Mouse (Mus musculus): Measurements from ENCODE around the gene Plekhg5. TPM values are rescaled to one million over a fixed set of nuclear protein-coding genes. Genes with fewer than 3 reads are reported as not detected.

Gene Plekhg5
- polyA plus RNA-seq, 1 experiment: 22.2 TPM

DNA sequence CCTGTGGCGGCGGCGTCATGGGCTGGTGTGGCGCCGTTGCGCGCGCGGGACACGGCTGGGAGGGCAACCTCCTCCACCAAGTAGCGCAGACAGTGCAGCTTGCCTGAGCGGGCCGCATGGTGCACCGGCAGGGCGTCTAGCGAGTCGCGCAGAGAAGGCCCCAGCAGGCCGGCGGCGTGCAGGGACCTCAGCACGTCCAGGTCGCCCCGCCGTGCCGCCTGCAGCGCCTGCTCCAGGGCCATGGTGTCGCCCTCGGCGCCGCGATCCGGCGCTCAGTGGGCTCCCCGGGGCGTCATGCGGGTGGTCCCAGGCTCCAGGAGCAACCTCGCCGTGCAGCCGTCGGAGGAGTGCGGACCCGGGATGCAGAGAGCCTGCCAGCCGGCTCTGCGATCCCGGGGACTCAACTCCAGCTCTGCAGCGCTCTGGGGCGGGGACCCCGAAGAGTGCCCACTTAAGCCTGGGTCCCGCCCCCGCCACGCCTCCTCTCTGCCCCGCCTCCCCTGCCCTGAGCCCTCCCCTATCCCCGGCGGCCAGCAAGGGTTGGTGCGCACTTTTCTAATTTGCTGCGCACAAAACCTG, 79.8 kb downstream of the Plekhg5 start, which contains the start of gene Espn:
Espn (minus strand) TSS at position 406 of the 579 bp plus-strand sequence.
- 3% methylated on average over 57 of the region's 57 CpGs for WGBS
- H3K4me1 ChIP-seq (ENCODE audit: control insufficient read depth, insufficient read depth, low read length): peaks cover 5% of the 10 kb centered on the region
- DNase-seq: peak; percentile 54
- peak within 1 kb of the TSS; percentile 45 for H3K4me3 ChIP-seq (ENCODE audit: insufficient read depth, low read depth, low read length)
- no peaks in the 10 kb centered on the region for H3K27me3 ChIP-seq (replicated peaks; ENCODE audit: control insufficient read depth, insufficient read depth, low read length)
- TF ChIP-seq POLR2A (IDR thresholded peaks at IDR 0.05; ENCODE audit: low read depth, low read length) (no peak), CTCF (conservative IDR thresholded peaks at IDR 0.05; ENCODE audit: insufficient read depth, insufficient read length, low read depth, low read length) (no peak)
- no peak within 1 kb of the TSS for H3K27ac ChIP-seq (ENCODE audit: insufficient read depth, low read depth, low read length)
- no peaks in the 10 kb centered on the region for H3K36me3 ChIP-seq (ENCODE audit: control insufficient read depth, insufficient read depth, low read length)

GRCm38 (mm10) chr4:152153771-152154177, 81.5 kb downstream of the Plekhg5 start:
- WGBS: 2% methylated on average over 23 of the region's 23 CpGs
- Histone ChIP-seq H3K36me3 (ENCODE audit: control insufficient read depth, insufficient read depth, low read length) (no peaks in the 10 kb centered on the region), H3K27ac (ENCODE audit: insufficient read depth, low read depth, low read length) (no peak overlapping the region), H3K4me1 (ENCODE audit: control insufficient read depth, insufficient read depth, low read length) (peaks cover 5% of the 10 kb centered on the region), H3K27me3 (replicated peaks; ENCODE audit: control insufficient read depth, insufficient read depth, low read length) (no peaks in the 10 kb centered on the region), H3K4me3 (ENCODE audit: insufficient read depth, low read depth, low read length) (peak overlapping the region; percentile 39; the same call in 1 of the 2 replicates)
- DNase-seq: peak; percentile 84
- TF ChIP-seq POLR2A (IDR thresholded peaks at IDR 0.05; ENCODE audit: low read depth, low read length) (no peak), CTCF (conservative IDR thresholded peaks at IDR 0.05; ENCODE audit: insufficient read depth, insufficient read length, low read depth, low read length) (peak; percentile 88)

- DNase-seq: no peak
- WGBS: 58% methylated on average over 4 of the region's 4 CpGs
- Histone ChIP-seq H3K4me1 (ENCODE audit: control insufficient read depth, insufficient read depth, low read length) (peaks cover 11% of the 10 kb centered on the region), H3K36me3 (ENCODE audit: control insufficient read depth, insufficient read depth, low read length) (no peaks in the 10 kb centered on the region), H3K4me3 (ENCODE audit: insufficient read depth, low read depth, low read length) (no peak overlapping the region), H3K27ac (ENCODE audit: insufficient read depth, low read depth, low read length) (no peak overlapping the region), H3K27me3 (replicated peaks; ENCODE audit: control insufficient read depth, insufficient read depth, low read length) (no peaks in the 10 kb centered on the region)
- TF ChIP-seq CTCF (conservative IDR thresholded peaks at IDR 0.05; ENCODE audit: insufficient read depth, insufficient read length, low read depth, low read length): no peak
- no peak for TF ChIP-seq POLR2A (IDR thresholded peaks at IDR 0.05; ENCODE audit: low read depth, low read length)
Measured at GRCm38 (mm10) chr4:152155019-152155418, 82.7 kb downstream of the Plekhg5 start.

DNA sequence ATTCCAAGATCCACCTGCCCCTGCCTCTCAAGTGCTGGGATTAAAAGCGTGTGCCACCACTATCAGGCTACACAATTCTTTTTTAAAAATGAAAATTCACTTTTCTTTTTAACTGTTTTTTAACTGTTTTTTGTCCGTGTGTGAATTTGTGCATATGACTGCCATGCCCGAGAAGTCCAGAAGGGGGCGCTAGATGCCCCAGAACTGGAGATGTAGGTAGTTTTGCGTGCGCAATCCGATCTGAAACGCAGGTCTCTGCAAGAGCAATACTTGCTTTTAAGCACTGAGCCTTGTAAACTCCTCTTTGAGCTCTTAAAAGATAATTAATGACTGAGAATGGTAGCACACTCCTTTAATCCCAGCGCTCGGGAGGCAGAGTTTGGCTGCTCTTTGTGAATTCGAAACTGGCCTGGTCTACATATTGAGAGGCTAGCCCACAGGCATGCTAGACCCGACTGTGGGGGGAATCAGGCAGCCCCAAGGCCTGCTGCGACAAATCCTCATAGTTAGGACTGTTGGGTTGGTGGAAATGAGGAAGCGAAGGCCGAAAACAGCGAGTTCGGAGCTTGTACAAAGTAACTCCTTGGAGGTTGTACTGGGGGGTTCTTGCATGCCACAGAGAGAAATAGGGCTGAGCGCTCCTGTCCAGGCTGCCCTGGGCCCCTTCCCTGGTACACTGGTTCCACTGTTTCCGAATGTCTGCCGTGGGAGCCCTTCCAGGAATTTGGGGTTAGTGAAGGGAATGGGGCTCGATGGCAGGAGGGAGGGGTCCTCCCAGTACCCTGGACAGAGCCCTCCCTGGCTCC, 85.7 kb downstream of the Plekhg5 start:
- peak; percentile 53 for DNase-seq
- TF ChIP-seq CTCF (conservative IDR thresholded peaks at IDR 0.05; ENCODE audit: insufficient read depth, insufficient read length, low read depth, low read length): peak; percentile 62
- no peak for TF ChIP-seq POLR2A (IDR thresholded peaks at IDR 0.05; ENCODE audit: low read depth, low read length)
- peaks cover 23% of the 10 kb centered on the region for H3K4me1 ChIP-seq (ENCODE audit: control insufficient read depth, insufficient read depth, low read length)
- H3K4me3 ChIP-seq (ENCODE audit: insufficient read depth, low read depth, low read length): no peak overlapping the region
- H3K36me3 ChIP-seq (ENCODE audit: control insufficient read depth, insufficient read depth, low read length): no peaks in the 10 kb centered on the region
- no peaks in the 10 kb centered on the region for H3K27me3 ChIP-seq (replicated peaks; ENCODE audit: control insufficient read depth, insufficient read depth, low read length)
- 21% methylated on average over 21 of the region's 21 CpGs for WGBS
- H3K27ac ChIP-seq (ENCODE audit: insufficient read depth, low read depth, low read length): no peak overlapping the region

DNA sequence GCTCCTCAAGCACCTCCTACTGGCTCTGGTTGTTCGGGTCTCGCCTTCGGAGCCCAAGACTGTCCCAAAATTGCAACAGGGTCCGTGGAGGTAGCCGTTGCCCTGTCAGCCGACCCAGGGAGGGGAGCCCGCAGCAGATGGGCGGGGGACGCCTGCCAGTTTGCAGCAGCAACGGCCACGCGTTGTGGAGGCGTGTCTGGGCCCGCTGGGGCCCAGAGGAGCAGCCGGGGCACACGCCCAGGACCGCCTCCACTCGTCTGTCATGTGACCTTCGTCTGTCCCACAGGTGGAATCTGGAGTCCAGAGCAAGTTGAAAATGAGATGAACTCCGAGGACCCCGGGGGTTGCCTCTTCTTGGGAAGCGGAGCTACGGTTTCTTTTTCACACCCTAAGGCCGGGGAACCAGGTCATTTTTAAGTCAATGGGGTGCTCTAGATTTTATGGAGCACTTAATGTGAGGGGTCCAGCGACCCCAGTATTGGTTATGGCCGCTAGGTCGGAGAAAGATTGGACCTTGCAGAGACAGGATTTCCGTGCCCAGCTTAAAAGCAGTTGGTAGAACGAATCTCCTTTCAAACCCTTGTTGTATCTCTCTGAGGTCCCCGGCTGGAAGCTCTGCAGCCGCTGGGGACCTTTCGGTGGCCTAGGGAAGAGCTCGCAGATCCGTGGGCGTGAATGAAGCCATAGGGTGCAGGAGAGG, 86.4 kb downstream of the Plekhg5 start, which contains the start of gene Hes2:
Hes2 (plus strand) TSS at position 283 of the 700 bp plus-strand sequence.
- DNase-seq: peak; percentile 63
- no peak for TF ChIP-seq POLR2A (IDR thresholded peaks at IDR 0.05; ENCODE audit: low read depth, low read length)
- Histone ChIP-seq H3K4me1 (ENCODE audit: control insufficient read depth, insufficient read depth, low read length) (peaks cover 18% of the 10 kb centered on the region), H3K27me3 (replicated peaks; ENCODE audit: control insufficient read depth, insufficient read depth, low read length) (no peaks in the 10 kb centered on the region), H3K4me3 (ENCODE audit: insufficient read depth, low read depth, low read length) (no peak within 1 kb of the TSS), H3K27ac (ENCODE audit: insufficient read depth, low read depth, low read length) (no peak within 1 kb of the TSS), H3K36me3 (ENCODE audit: control insufficient read depth, insufficient read depth, low read length) (no peaks in the 10 kb centered on the region)
- 5% methylated on average over 35 of the region's 35 CpGs for WGBS

DNA sequence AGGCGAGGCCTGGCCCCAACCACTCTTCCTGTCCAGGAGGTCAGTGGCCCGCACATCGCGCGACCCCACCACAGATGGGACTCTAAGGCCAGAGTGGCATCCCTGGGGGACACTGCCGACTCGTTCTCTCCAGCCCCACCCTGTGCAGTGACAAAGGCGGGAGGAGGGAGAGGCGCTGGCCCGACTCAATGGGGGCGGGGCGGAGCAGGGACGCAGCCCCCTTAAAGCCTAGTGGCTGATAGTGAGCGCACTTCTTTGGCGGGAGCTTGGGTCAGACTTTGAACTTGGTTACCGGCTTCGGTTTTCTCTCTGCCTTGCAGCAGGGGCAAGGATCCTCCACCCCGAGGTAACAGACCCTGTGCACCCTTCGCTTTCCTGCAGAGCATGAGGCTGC, 87.0 kb downstream of the Plekhg5 start:
- 4% methylated on average over 19 of the region's 19 CpGs for WGBS
- no peak overlapping the region for H3K27ac ChIP-seq (ENCODE audit: insufficient read depth, low read depth, low read length)
- DNase-seq: no peak
- no peaks in the 10 kb centered on the region for H3K27me3 ChIP-seq (replicated peaks; ENCODE audit: control insufficient read depth, insufficient read depth, low read length)
- TF ChIP-seq CTCF (conservative IDR thresholded peaks at IDR 0.05; ENCODE audit: insufficient read depth, insufficient read length, low read depth, low read length) (no peak), POLR2A (IDR thresholded peaks at IDR 0.05; ENCODE audit: low read depth, low read length) (no peak)
- peaks cover 18% of the 10 kb centered on the region for H3K4me1 ChIP-seq (ENCODE audit: control insufficient read depth, insufficient read depth, low read length)
- no peak overlapping the region for H3K4me3 ChIP-seq (ENCODE audit: insufficient read depth, low read depth, low read length)
- no peaks in the 10 kb centered on the region for H3K36me3 ChIP-seq (ENCODE audit: control insufficient read depth, insufficient read depth, low read length)

DNA sequence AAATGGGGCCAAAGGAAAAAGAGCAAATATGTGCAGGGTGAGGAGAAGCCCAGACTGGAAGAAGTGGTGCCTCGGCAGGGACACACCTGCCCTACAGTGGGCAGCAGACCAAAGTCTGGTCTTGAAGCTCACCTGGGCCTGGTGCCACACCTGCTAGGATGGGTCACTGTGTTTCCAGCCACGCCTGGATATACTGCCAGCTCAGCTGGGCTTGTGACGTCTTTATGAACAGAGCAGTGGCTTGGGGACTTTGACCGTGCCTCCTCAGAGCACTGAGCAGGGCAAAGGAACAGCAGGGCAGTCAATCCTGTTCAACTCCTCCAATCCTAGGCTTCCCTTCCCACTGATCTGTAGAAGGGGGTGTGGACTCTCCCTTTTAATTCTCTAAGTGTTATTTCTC, 88.5 kb downstream of the Plekhg5 start:
- H3K27me3 ChIP-seq (replicated peaks; ENCODE audit: control insufficient read depth, insufficient read depth, low read length): no peaks in the 10 kb centered on the region
- H3K36me3 ChIP-seq (ENCODE audit: control insufficient read depth, insufficient read depth, low read length): no peaks in the 10 kb centered on the region
- H3K27ac ChIP-seq (ENCODE audit: insufficient read depth, low read depth, low read length): peak overlapping the region; percentile 65
- no peak overlapping the region for H3K4me3 ChIP-seq (ENCODE audit: insufficient read depth, low read depth, low read length)
- no peak for TF ChIP-seq POLR2A (IDR thresholded peaks at IDR 0.05; ENCODE audit: low read depth, low read length)
- no peak for TF ChIP-seq CTCF (conservative IDR thresholded peaks at IDR 0.05; ENCODE audit: insufficient read depth, insufficient read length, low read depth, low read length)
- 40% methylated on average over 4 of the region's 4 CpGs for WGBS
- peak; percentile 90 for DNase-seq
- peaks cover 18% of the 10 kb centered on the region for H3K4me1 ChIP-seq (ENCODE audit: control insufficient read depth, insufficient read depth, low read length)

All from kidney, adult 2 months (tissue).